Mouse (Mus musculus) lung, embryonic 16.5 days (tissue): ENCODE results near the gene Agfg2. TPM values are rescaled to one million over a fixed set of nuclear protein-coding genes. Genes with fewer than 3 reads are reported as not detected.

Source experiments
- ATAC-seq: fragments of 200-750 bp; cut with Nextera tagmentation; 2 replicates; pipeline ENCODE4 v1.8.0; 2017; ENCODE audit warnings: low read depth, mild to moderate bottlenecking, moderate library complexity
- H3K27ac ChIP-seq: fragments of 300-500 bp; sonication (generic); 2 replicates; pipeline ENCODE4 v1.5.1; 2014; ENCODE audit warnings: mild to moderate bottlenecking, control low read depth, low read length
- H3K27me3 ChIP-seq: fragments of 300-500 bp; sonication (generic); 2 replicates; pipeline ENCODE4 v1.6.1; 2014; ENCODE audit warnings: low read depth, low read length, mixed read lengths; ENCODE audit not compliant: control insufficient read depth, insufficient read depth
- H3K36me3 ChIP-seq: fragments of 300-500 bp; sonication (generic); 2 replicates; pipeline ENCODE4 v1.6.1; 2014; ENCODE audit warnings: low read length; ENCODE audit not compliant: control insufficient read depth, insufficient read depth
- H3K4me1 ChIP-seq: fragments of 300-500 bp; sonication (generic); replicated peaks from 2 replicates; pipeline ENCODE4 v1.6.1; 2014; ENCODE audit warnings: low read length, mixed read lengths; ENCODE audit not compliant: control insufficient read depth, insufficient read depth
- H3K4me2 ChIP-seq: fragments of 300-500 bp; sonication (generic); 2 replicates; pipeline ENCODE4 v1.6.1; 2014; ENCODE audit warnings: low read depth, low read length, control low read depth
- H3K4me3 ChIP-seq: fragments of 300-500 bp; sonication (generic); 2 replicates; pipeline ENCODE4 v1.5.1; 2014; ENCODE audit warnings: mild to moderate bottlenecking, low read length, control low read depth
- H3K9ac ChIP-seq: fragments of 300-500 bp; sonication (generic); 2 replicates; pipeline ENCODE4 v1.6.1; 2014; ENCODE audit warnings: low read length, control low read depth
- H3K9me3 ChIP-seq: fragments of 300-500 bp; sonication (generic); 2 replicates; pipeline ENCODE4 v1.6.1; 2016; ENCODE audit warnings: low read length; ENCODE audit not compliant: control insufficient read depth
- WGBS: fragments of 180-500 bp; shearing (Covaris S2); extraction: QIAGEN DNeasy Blood & Tissue Kit; methylation state at CpG from one replicate; pipeline ENCODE4 v1.1.7; 2014; 5-methylcytosine and 5-hydroxymethylcytosine counted together
- polyA plus RNA-seq: library from polyadenylated mRNA; unstranded; fragments of >200 nt; fragmentation: Nextera tagmentation; extraction: Ambion mirVana; gene quantifications from 2 replicates; pipeline ENCODE4 v1.2.1, GENCODE M21; 2015

The Agfg2 gene
- polyA plus RNA-seq, 1 experiment from 2014 or later = 14.2 TPM

DNA sequence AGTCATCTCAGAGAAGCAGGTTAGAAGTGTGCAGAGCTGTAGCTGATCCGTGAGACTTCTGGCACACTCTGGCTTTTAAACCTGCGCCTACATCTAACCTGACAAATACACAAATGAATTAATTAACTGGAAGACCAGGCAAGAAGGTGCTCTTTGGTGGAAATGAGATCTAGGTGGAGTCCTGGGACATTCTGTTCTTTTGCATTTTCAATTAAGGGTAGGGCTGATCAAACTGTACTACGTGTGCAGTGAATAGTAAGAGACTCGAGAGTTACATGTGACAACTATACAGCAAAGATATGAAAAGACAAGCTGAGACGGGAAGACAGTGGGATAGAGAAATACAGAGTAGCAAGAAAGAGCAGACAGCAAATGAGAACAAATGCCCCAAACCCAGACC is 28.9 kb upstream of the Agfg2 start:
- ATAC-seq = no peak
- no peaks in the 10 kb centered on the region for H3K36me3 ChIP-seq
- 73% methylated on average over 5 of the region's 5 CpGs for WGBS

GRCm38 (mm10) chr5:137706913-137707633 is 22.5 kb upstream of the Agfg2 start:
- H3K36me3 ChIP-seq = no peaks in the 10 kb centered on the region
- 27% methylated on average over 12 of the region's 12 CpGs for WGBS
- H3K27ac ChIP-seq = peak overlapping the region; percentile 68
- H3K4me3 ChIP-seq = no peak overlapping the region
- no peak overlapping the region for H3K9ac ChIP-seq
- ATAC-seq = peak; percentile 95
- H3K4me1 ChIP-seq = peaks cover 9% of the 10 kb centered on the region
- peak overlapping the region; percentile 12 for H3K4me2 ChIP-seq
- H3K9me3 ChIP-seq = no peaks in the 10 kb centered on the region
- no peaks in the 10 kb centered on the region for H3K27me3 ChIP-seq

More for the DNA sequence above, 28.9 kb upstream of the Agfg2 start:
- no peak overlapping the region for H3K4me2 ChIP-seq
- H3K4me1 ChIP-seq = no peaks in the 10 kb centered on the region
- H3K9ac ChIP-seq = no peak overlapping the region
- H3K27ac ChIP-seq = no peak overlapping the region
- no peak overlapping the region for H3K4me3 ChIP-seq
- no peaks in the 10 kb centered on the region for H3K27me3 ChIP-seq
- H3K9me3 ChIP-seq = no peaks in the 10 kb centered on the region

DNA sequence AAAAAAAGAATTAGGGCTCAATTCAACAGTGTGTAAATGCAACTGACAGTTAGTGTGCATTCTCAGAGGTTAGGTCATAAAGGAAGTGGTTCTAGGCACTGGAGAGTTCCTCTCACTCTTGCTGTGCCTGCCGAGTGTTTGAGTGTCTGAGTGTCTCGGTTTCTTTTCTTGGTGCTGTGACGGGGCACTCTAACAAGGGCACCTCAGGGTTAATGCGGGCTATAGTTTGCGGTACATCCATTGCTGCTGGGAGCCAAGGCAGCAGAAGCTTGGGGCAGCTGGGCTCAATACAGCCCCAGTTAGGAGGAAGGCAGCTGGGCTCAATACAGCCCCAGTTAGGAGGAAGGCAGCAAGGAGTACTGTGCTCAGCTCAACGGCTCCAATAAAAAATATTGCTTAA is 20.7 kb upstream of the Agfg2 start:
- no peak for ATAC-seq
- no peaks in the 10 kb centered on the region for H3K9me3 ChIP-seq
- H3K4me2 ChIP-seq = no peak overlapping the region
- 39% methylated on average over 6 of the region's 6 CpGs for WGBS
- H3K4me1 ChIP-seq = peaks cover 9% of the 10 kb centered on the region
- no peak overlapping the region for H3K27ac ChIP-seq
- H3K4me3 ChIP-seq = no peak overlapping the region
- no peaks in the 10 kb centered on the region for H3K27me3 ChIP-seq
- H3K9ac ChIP-seq = no peak overlapping the region
- H3K36me3 ChIP-seq = no peaks in the 10 kb centered on the region

DNA sequence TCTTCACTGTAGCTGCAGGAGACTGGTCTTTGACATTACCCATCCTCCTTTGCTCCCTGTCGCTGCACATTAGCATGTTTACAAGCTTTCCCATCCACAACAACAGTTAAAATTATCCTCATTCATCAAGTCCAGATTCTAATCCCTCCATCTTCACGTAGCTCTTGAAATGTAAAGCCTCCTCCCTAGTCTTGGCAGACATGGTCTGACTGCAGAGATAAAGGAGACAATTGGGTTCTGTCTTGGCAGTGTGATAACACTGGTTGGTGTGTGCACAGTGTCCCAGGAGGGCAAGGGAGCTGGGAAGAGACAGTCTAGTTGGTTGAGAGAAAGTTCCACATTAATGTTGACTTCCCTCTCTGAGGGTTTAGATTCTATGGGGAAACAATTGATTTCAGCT is 15.3 kb upstream of the Agfg2 start:
- no peaks in the 10 kb centered on the region for H3K36me3 ChIP-seq
- H3K9me3 ChIP-seq = no peaks in the 10 kb centered on the region
- WGBS = 40% methylated on average over 2 of the region's 2 CpGs
- no peak overlapping the region for H3K27ac ChIP-seq
- no peaks in the 10 kb centered on the region for H3K27me3 ChIP-seq
- H3K9ac ChIP-seq = no peak overlapping the region
- H3K4me2 ChIP-seq = no peak overlapping the region
- ATAC-seq = no peak
- no peaks in the 10 kb centered on the region for H3K4me1 ChIP-seq
- H3K4me3 ChIP-seq = no peak overlapping the region

- WGBS = 61% methylated on average over 3 of the region's 3 CpGs
- ATAC-seq = no peak
- no peak overlapping the region for H3K4me2 ChIP-seq
- H3K9me3 ChIP-seq = no peaks in the 10 kb centered on the region
- no peak overlapping the region for H3K27ac ChIP-seq
- no peaks in the 10 kb centered on the region for H3K36me3 ChIP-seq
- H3K9ac ChIP-seq = no peak overlapping the region
- H3K4me1 ChIP-seq = no peaks in the 10 kb centered on the region
- H3K27me3 ChIP-seq = no peaks in the 10 kb centered on the region
- no peak overlapping the region for H3K4me3 ChIP-seq
Observed at GRCm38 (mm10) chr5:137699080-137699479, 14.6 kb upstream of the Agfg2 start.

DNA sequence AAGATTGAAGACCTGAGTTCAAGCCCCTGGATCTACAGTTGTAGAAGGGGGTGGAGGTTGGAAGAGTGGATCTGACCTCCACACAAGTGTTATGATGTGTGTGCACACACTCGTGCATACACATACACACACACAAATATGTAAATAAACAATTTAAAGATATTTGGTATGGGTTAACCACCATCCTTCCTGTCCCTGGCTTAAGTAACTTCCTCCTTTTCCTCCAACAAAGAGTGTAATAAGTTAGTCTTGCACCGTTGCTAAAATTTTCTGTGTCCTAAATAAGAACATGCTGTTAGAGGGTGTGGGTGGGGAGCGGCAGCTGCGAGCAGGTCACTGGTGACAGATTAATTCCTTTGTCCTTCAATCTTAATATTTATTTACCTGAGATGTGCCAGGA is 11.4 kb upstream of the Agfg2 start:
- H3K9ac ChIP-seq = no peak overlapping the region
- 61% methylated on average over 4 of the region's 4 CpGs for WGBS

GRCm38 (mm10) chr5:137694796-137695195 is 10.3 kb upstream of the Agfg2 start:
- no peaks in the 10 kb centered on the region for H3K27me3 ChIP-seq
- no peak overlapping the region for H3K9ac ChIP-seq
- H3K4me1 ChIP-seq = no peaks in the 10 kb centered on the region
- no peaks in the 10 kb centered on the region for H3K36me3 ChIP-seq
- no peak overlapping the region for H3K27ac ChIP-seq
- no peaks in the 10 kb centered on the region for H3K9me3 ChIP-seq
- ATAC-seq = no peak
- no peak overlapping the region for H3K4me3 ChIP-seq
- H3K4me2 ChIP-seq = no peak overlapping the region
- WGBS = 79% methylated on average over 3 of the region's 3 CpGs

More for the DNA sequence above, 11.4 kb upstream of the Agfg2 start:
- Histone ChIP-seq H3K4me2 (no peak overlapping the region), H3K9me3 (no peaks in the 10 kb centered on the region), H3K4me1 (no peaks in the 10 kb centered on the region), H3K27ac (no peak overlapping the region), H3K36me3 (no peaks in the 10 kb centered on the region), H3K4me3 (no peak overlapping the region), H3K27me3 (no peaks in the 10 kb centered on the region)
- no peak for ATAC-seq

GRCm38 (mm10) chr5:137691881-137692280 is 7.4 kb upstream of the Agfg2 start:
- Histone ChIP-seq H3K4me1 (no peaks in the 10 kb centered on the region), H3K9me3 (no peaks in the 10 kb centered on the region), H3K4me3 (no peak overlapping the region), H3K36me3 (no peaks in the 10 kb centered on the region), H3K4me2 (no peak overlapping the region), H3K9ac (no peak overlapping the region), H3K27me3 (no peaks in the 10 kb centered on the region), H3K27ac (no peak overlapping the region)
- ATAC-seq = no peak
- 63% methylated on average over 1 of the region's 1 CpGs for WGBS

DNA sequence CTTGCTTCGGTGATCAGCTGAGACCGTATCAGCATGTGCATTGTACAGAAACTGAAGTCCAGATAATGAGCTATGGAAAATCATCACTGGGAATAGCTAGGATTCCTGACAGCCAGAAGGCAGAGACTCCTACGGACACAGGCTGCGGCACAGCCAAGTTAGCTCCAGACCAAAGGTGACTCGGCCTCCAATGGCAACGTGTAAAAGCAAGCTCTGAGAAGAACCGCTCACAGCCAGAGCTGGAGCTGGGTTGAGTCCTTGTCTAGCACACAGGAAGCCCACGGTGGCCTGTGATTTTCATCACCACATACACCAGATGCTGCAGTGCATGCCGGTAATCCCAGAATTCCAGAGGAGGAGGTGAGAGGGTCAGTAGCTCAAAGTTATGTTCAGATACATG is 6.0 kb upstream of the Agfg2 start:
- H3K27me3 ChIP-seq = no peaks in the 10 kb centered on the region
- 59% methylated on average over 9 of the region's 9 CpGs for WGBS
- H3K4me1 ChIP-seq = no peaks in the 10 kb centered on the region
- no peak for ATAC-seq
- no peak overlapping the region for H3K27ac ChIP-seq
- no peak overlapping the region for H3K4me3 ChIP-seq
- H3K9me3 ChIP-seq = no peaks in the 10 kb centered on the region
- no peaks in the 10 kb centered on the region for H3K36me3 ChIP-seq
- H3K9ac ChIP-seq = no peak overlapping the region
- no peak overlapping the region for H3K4me2 ChIP-seq
